Mouse (Mus musculus): Measurements from ENCODE around the gene Elovl7.

GRCm38 (mm10) chr13:108251106-108251505 is 36.9 kb downstream of the Elovl7 start:
- no peak for TF ChIP-seq POLR2A (IDR thresholded peaks at IDR 0.05; ENCODE audit: insufficient read depth, low read depth, low read length)
- TF ChIP-seq CTCF (IDR thresholded peaks at IDR 0.05; ENCODE audit: insufficient read depth, low read depth, low read length): no peak

Data from olfactory bulb, adult 2 months (tissue).